Mouse (Mus musculus) heart, adult 2 months (tissue): Measurements from ENCODE around the gene Vps33a. TPM values are rescaled to one million over a fixed set of nuclear protein-coding genes. Genes with fewer than 3 reads are reported as not detected.

ENCODE experiments used
- DNase-seq, 2 experiments: peaks; one replicate each; pipeline ENCODE4 v3.0.0; 2021
- H3K27ac ChIP-seq: fragments of 200-600 bp; 2 replicates; pipeline ENCODE4 v1.8.1; 2022
- H3K27me3 ChIP-seq: fragments of 200-500 bp; 2 replicates; pipeline ENCODE4 v1.6.1; 2012; ENCODE audit warnings: mild to moderate bottlenecking, low read length, inconsistent platforms, mixed read lengths; ENCODE audit not compliant: control insufficient read depth, insufficient read depth
- H3K36me3 ChIP-seq: fragments of 200-500 bp; 2 replicates; pipeline ENCODE4 v1.6.1; 2012; ENCODE audit warnings: low read length, inconsistent platforms; ENCODE audit not compliant: control insufficient read depth, insufficient read depth
- H3K4me1 ChIP-seq: fragments of 200-500 bp; 2 replicates; pipeline ENCODE4 v1.6.1; 2011; ENCODE audit warnings: low read length; ENCODE audit not compliant: control insufficient read depth, insufficient read depth
- H3K4me3 ChIP-seq: fragments of 200-600 bp; 2 replicates; pipeline ENCODE4 v1.8.1; 2022
- H3K79me2 ChIP-seq: fragments of 200-500 bp; replicated peaks from 2 replicates; pipeline ENCODE4 v1.6.1; 2012; ENCODE audit warnings: mild to moderate bottlenecking, inconsistent platforms, low read length, moderate library complexity, mixed read lengths; ENCODE audit not compliant: control insufficient read depth, insufficient read depth
- H3K9ac ChIP-seq: fragments of 200-500 bp; 2 replicates; pipeline ENCODE4 v1.6.1; 2012; ENCODE audit warnings: low read depth, mild to moderate bottlenecking, control low read depth, inconsistent platforms, low read length, mixed read lengths
- CTCF ChIP-seq: fragments of 200-600 bp; IDR thresholded peaks from 2 replicates; pipeline ENCODE4 v1.8.1; 2022; ENCODE audit warnings: antibody characterized with exemption, mild to moderate bottlenecking, moderate library complexity
- EP300 ChIP-seq: fragments of 200-500 bp; IDR thresholded peaks from 2 replicates; pipeline ENCODE4 v1.6.1; 2011; ENCODE audit warnings: low read depth, low read length, control low read depth; ENCODE audit not compliant: insufficient read depth
- POLR2A ChIP-seq: fragments of 200-500 bp; IDR thresholded peaks from 2 replicates; pipeline ENCODE4 v1.6.1; 2011; ENCODE audit warnings: mild to moderate bottlenecking, low read depth, low read length, control low read depth; ENCODE audit not compliant: insufficient read depth
- WGBS: fragments of 180-500 bp; shearing (Covaris S2); methylation state at CpG from one replicate; pipeline ENCODE4 v1.1.7; 2018; 5-methylcytosine and 5-hydroxymethylcytosine counted together
- intact Hi-C: fragments of 180-260 bp; cut with DNase I; formaldehyde crosslinking; loops from one replicate; pipeline ENCODE4 v1.15.1; 2025
- microRNA-seq, 2 experiments: library from miRNA; unstranded; fragments of <30 nt; microRNA quantifications; one replicate each; pipeline ENCODE4 v1.2.0; 2021
- polyA plus RNA-seq: library from polyadenylated mRNA; depleted of rRNA; stranded (reverse); fragments of >200 nt; gene quantifications from 2 replicates; pipeline ENCODE4 v1.2.3, GENCODE M21; 2012; rRNA removed
- total RNA-seq, 2 experiments: library from RNA; stranded (reverse); gene quantifications; 2 replicates each; pipeline ENCODE4 v1.2.3; 2021

Gene Vps33a
- total and polyA plus RNA-seq, 3 experiments, result 13.0 to 32.1 (median 26.2) TPM

DNA sequence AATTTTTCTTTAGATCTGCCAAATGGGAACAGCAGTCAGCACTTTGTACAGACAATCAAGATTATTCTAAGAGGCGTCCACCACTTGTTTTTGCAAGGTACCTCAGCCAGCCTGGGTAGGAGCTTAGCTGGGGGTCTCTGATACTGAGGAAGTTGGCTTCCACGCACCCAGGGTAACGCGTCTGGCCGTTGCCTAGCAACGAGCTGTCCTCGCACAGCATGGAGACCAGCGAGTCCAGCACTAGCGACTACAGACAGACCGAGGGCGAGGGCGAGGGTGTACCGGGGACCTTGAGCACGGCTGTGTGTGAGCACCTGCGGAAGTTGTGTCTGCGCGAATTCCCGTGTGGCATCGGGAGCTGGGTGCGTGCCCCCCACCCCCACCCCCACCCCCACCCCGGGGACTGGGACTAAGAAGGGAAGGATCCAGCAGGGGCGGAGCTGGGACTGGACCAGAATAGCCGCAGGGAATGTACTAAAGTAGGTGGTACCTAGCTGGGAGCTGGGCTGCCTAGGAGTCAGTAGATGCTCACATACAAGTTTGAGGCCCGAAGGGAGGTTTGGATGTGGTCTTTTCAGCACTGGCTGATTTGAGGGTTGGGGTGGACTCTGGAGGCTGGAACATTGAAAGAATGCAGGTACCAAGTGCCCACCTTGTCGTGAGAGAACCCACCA, 83.6 kb downstream of the Vps33a start, which contains the start of the genes Lrrc43 and Il31:
Lrrc43 (plus strand) TSS at position 194 of the 674 bp plus-strand sequence.
Il31 (minus strand) TSS at position 378 of the 674 bp plus-strand sequence.
- Histone ChIP-seq H3K79me2 (no peaks in the 10 kb centered on the region), H3K4me3 (no peak within 1 kb of the TSS), H3K4me1 (peaks cover 7% of the 10 kb centered on the region), H3K36me3 (no peaks in the 10 kb centered on the region), H3K27ac (no peak within 1 kb of the TSS), H3K27me3 (no peaks in the 10 kb centered on the region), H3K9ac (no peak within 1 kb of the TSS)
- no peak for DNase-seq
- 11% methylated on average over 25 of the region's 25 CpGs for WGBS
- TF ChIP-seq CTCF (no peak), EP300 (no peak)
- intact Hi-C loops, result no loop called here

DNA sequence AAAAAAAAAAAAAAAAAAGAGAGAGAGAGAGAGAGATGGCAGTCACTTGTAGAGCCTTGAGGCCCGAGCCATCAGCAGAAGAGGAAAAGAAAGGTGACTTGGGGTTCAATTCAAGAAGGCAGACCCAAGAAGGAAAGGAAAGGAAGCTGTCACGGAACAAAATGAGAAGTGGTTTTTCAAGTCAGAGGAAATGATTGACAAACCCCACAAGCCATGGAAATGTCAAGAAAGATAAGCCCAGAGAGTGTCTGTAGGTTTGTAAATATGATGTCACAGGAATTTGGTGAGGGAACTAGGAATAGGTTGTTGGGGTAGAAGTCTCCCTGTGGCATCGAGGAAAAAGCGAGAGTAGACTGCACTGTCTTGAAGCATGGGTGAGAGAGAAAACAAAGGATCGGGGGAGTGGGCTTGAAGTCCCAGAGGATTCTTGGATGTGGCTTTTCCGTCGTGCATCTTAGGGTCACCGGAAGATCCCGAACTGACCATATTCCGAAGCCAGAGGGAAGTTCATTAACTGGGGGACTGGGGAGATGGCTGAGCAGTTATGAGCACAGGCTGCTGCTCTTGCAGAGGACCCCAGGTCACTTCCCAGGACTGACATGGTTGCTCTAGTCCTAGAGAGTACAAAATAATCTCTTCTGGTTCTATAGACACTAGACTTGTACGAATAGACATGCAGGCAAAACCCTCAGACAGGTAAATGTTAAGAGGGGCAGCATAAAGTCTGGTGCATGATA, 85.0 kb downstream of the Vps33a start:
- Histone ChIP-seq H3K9ac (no peak overlapping the region), H3K36me3 (no peaks in the 10 kb centered on the region), H3K4me3 (no peak overlapping the region), H3K27me3 (no peaks in the 10 kb centered on the region), H3K27ac (no peak overlapping the region), H3K79me2 (no peaks in the 10 kb centered on the region), H3K4me1 (peaks cover 7% of the 10 kb centered on the region)
- no peak for DNase-seq
- 63% methylated on average over 11 of the region's 11 CpGs for WGBS
- no peak for TF ChIP-seq CTCF
- no peak for TF ChIP-seq POLR2A
- TF ChIP-seq EP300, result no peak
- intact Hi-C loops, result no loop called here

Small RNA genes lying within 50 kb of the gene (microRNA-seq; reads per million reads assigned to microRNA genes)
- 3.9 to 7.3 reads per million in 2 experiments for gene Mir7647

Other genes starting within 250 kb of the Vps33a start
- gene Bcl7a, start 229.2 kb downstream of the Vps33a start, total RNA-seq, result 10 to 100 TPM in 1 of 2 experiments, 1 to 10 TPM in 1; 9.2 to 10.3 TPM
- 6.3 and 8.3 TPM in 2 replicates for gene Bcl7a, start 229.2 kb downstream of the Vps33a start, polyA plus RNA-seq
- 10 to 100 TPM; 27.8 to 27.9 TPM for gene Mlxip, start 178.2 kb downstream of the Vps33a start, total RNA-seq
- gene Mlxip, start 178.2 kb downstream of the Vps33a start, polyA plus RNA-seq, result 34.3 and 45.4 TPM in 2 replicates
- not detected for gene Lrrc43, start 83.7 kb downstream of the Vps33a start, total RNA-seq
- 0.43 TPM in 1 of 2 replicates, not detected in the other for gene Lrrc43, start 83.7 kb downstream of the Vps33a start, polyA plus RNA-seq
- gene Il31, start 83.5 kb downstream of the Vps33a start, total RNA-seq, result not detected
- gene Il31, start 83.5 kb downstream of the Vps33a start, polyA plus RNA-seq, result not detected in 2 replicates
- gene B3gnt4, start 62.6 kb downstream of the Vps33a start, total RNA-seq, result not detected
- 0.45 TPM in 1 of 2 replicates, not detected in the other for gene B3gnt4, start 62.6 kb downstream of the Vps33a start, polyA plus RNA-seq
- 10 to 100 TPM; 64.7 to 71.5 TPM for gene Diablo, start 48.9 kb downstream of the Vps33a start, total RNA-seq
- gene Diablo, start 48.9 kb downstream of the Vps33a start, polyA plus RNA-seq, result 93.8 and 140 TPM in 2 replicates
- under 1 TPM in 1 of 2 experiments, not detected in 1; 0.25 TPM for gene Gm49027, start 47.5 kb downstream of the Vps33a start, total RNA-seq
- 0.62 and 2.4 TPM in 2 replicates for gene Gm49027, start 47.5 kb downstream of the Vps33a start, polyA plus RNA-seq
- gene Clip1, start 111.6 kb upstream of the Vps33a start, total RNA-seq, result 100 to 1,000 TPM; 156 to 195 TPM
- gene Clip1, start 111.6 kb upstream of the Vps33a start, polyA plus RNA-seq, result 77.2 and 107 TPM in 2 replicates
- 10 to 100 TPM; 23.2 to 24.9 TPM for gene Zcchc8, start 148.1 kb upstream of the Vps33a start, total RNA-seq
- 12.6 and 16.1 TPM in 2 replicates for gene Zcchc8, start 148.1 kb upstream of the Vps33a start, polyA plus RNA-seq
- 10 to 100 TPM; 38.3 to 39.0 TPM for gene Rsrc2, start 176.4 kb upstream of the Vps33a start, total RNA-seq
- gene Rsrc2, start 176.4 kb upstream of the Vps33a start, polyA plus RNA-seq, result 11.8 and 17.3 TPM in 2 replicates
- under 1 TPM; 0.05 to 0.14 TPM for gene Kntc1, start 176.7 kb upstream of the Vps33a start, total RNA-seq
- 0.12 and 0.16 TPM in 2 replicates for gene Kntc1, start 176.7 kb upstream of the Vps33a start, polyA plus RNA-seq